Mouse (Mus musculus) 3134 (cell line): ENCODE measurements at regions not wholly inside any gene's neighbourhood (a gene's known extent, or its start where the extent isn't known, plus 50 kb on each side); places are given as distances from the start of the nearest gene placed in this dataset.

Experiments used
- DNase-seq: peaks from one replicate; pipeline ENCODE4 v3.0.0-alpha.2; 2011; ENCODE audit warnings: low spot score; ENCODE audit not compliant: insufficient read length; ENCODE audit errors: extremely low read depth

DNA sequence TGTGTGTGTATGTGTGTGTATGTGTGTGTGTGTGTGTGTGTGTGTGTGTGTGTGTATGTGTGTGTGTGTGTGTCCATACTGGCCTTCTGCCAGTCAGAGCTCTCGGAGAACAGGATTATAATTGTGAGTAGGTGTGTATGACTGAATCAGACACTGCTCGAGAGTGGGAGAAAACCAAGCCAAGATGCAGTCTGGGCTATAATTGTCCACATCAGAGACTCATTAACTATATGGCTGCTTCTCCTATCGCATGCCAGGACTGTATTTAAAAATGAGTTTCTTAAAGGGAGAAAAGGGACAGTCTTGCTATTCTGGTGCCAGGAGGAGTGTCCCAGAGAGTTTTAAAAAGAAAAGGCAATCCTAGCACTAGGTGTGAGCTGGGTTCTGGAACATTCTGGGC lies 58.7 kb upstream of the Adpgk start:
- DNase-seq, result no peak

DNA sequence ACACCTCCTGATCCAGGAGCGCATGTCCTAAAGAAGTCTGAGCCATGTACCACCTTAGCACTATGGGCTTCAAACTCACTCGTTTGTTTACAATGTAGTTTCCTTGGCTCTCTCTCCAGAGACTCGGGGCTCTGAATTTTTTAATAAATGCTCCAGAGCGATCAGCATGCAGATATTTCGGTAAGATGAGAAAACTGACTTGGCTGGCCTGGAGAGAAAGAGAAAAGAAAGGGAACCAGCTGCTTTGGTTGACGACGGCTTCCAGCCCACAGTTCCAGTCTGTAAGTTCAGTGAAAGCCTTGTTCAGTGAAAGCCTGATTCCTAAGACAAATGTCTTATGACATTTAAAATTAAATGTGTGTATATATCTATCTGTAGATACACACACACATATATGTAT lies 59.4 kb upstream of the Adpgk start:
- DNase-seq, result no peak

DNA sequence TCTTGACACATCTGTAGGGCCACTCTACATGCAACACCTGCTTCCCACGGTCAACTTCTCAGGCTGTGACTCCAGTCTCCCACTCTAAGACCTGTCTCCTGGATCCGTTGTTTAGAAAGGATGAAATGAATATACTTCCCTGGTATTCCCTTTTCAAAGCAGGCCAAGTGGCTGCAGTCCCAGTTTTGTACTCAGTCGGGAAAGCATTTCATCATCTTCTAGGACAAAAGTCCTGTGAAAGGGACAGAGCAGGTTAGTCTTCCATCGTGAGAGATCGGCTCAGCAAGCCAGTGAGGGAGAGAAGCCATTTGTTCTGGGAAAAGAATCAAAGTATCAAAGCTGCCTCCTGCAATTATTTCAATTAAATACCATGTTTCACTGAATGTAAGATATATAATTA lies 60.2 kb upstream of the Adpgk start:
- DNase-seq, result no peak

DNA sequence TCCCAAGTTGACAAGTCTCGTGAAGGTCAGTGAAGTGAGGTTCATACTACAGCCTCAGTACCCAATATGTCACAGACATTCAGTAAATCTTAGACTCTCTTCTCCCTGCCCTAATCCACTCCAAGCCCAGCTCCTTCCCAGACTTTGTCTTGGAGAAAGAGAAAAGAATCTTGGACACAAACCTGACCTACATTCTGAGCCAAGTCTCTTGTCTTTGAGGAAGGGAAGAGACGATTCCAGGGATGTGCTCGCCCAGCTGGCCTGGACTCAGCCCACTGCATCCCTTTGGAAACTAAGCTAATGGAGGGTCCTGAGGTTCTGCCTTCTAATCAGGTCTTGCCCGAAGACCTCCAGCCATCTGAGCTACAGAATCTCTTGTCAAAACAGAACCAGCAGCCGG lies 61.2 kb upstream of the Adpgk start:
- DNase-seq, result no peak

DNA sequence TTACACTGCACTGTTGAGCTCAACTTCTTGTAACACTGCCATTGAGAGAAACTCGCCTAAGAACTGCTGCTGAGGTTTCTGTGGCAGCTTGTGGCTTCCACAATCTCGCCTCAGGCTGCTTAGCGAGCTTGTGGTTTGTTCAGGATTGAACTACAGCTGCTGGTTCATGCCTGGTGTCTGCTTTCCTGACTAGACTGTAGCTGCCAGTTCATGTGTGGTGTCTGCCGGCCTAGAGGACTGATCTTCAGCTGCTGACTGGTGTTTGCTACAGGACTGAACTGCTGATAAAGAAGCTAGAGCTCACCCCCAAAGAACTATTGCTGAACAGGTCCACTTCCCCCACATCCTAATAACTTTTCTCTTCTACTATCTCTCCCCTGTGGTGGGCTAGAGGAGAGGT lies 63.4 kb upstream of the Adpgk start:
- peak; percentile 9 for DNase-seq

DNA sequence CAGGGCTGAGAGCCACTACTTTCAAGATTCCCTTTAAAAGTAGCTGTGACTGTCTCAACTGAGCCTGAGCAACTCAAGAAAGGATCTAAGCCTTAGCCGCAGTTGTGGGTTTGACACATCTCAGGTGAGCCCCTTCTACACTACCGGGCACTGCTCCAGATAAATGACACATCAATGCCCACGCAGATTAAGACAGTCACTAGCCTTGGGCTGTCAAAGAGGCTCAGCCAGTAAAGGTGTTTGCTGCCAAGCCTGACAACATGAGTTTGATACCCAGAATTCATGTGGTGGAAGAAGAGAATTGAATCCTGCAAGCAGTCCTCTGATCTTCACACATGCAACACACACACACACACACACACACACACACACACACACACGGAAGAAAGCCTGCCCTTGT lies 65.0 kb upstream of the Adpgk start:
- DNase-seq, result no peak

DNA sequence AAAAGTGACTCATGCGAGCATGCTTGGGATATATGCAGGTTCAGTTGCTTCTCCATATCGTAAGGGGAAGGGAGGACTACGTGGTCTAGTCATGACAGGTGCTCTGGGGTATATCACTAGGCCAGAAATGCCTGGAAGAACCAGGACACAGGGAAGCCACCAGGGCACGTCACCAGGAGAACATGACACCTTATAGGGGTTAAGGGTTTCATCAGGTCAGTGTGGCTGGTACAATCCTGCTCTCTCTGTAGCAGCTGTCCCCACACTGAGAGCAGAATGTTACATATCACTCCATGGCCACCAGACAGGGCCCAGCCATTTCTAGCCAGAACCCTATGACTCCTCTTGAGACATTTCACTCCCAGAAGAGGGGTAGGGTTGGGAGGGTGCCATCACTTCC lies 72.1 kb upstream of the Adpgk start:
- no peak for DNase-seq

DNA sequence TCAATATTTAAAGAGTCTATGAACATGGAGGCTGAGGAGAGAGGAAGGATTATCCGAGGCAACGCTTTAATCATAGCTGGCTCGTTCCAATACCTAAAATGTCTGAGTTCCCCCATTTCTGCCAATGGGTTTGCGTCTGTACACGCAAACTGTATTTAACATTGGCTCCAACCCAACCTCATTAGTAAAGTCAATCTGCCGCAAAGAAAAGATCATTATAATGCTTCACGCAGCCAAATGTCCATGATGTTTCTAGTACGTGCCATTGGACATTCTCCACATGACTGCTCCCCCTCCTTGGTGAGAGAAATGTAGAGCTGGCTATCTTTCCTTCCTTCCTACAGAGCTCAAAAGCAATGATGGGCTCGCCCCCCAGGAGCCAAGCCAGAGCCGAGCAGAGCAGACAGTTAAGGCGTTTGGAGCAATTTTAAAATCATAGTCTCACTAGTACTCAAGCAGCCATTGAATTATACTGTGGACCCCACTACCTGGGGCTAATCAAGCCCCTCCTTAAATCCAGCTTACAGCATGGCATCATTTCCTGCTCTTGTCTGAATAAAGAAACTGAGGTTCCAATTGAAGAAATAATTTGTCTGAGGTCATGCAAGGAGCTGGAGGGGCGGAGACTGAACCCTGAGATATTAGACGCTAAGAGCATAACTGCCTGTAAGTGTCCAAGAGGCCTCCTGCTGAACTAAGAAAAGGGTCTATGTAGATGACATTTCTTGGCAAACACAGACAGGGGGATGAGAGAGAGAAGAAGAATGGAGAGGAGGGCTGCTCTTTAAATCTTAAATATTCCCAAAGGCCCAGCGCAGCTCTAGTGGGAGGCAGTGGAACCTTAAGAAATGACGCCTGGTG lies 88.5 kb upstream of the Adpgk start:
- no peak for DNase-seq

DNA sequence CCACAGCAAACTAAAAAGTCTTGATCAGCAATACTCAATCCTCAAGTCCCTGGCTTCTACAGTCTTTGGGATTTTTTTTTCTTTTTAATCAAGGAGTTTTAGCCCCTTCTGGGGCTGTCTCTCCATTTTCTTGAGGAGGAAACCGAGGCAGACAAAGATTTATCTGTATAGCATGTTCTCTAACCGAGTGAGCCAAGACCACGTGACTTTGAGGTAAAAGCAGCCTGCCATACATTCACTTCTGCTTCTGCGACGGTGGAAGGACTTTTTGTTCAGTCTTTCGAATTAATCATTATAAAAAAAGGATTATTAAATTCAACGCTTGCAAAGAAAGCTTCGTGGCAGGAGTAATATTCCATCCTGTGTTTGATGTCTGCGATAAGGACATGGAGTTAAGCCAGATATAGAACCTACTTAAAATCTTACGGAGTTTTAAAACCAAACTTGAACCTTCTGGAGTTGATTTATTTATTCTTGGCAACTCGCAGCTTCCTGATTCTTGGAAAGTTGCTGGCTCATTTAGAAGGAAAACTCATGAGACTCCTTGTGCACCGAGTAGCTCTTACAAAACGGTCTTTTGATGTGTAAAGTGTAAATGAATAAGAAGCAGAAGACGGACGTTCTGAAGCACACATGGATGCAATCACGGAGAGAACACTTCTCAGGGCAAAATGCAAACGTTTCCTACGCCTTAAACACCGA lies 91.7 kb upstream of the Adpgk start:
- DNase-seq, result no peak

DNA sequence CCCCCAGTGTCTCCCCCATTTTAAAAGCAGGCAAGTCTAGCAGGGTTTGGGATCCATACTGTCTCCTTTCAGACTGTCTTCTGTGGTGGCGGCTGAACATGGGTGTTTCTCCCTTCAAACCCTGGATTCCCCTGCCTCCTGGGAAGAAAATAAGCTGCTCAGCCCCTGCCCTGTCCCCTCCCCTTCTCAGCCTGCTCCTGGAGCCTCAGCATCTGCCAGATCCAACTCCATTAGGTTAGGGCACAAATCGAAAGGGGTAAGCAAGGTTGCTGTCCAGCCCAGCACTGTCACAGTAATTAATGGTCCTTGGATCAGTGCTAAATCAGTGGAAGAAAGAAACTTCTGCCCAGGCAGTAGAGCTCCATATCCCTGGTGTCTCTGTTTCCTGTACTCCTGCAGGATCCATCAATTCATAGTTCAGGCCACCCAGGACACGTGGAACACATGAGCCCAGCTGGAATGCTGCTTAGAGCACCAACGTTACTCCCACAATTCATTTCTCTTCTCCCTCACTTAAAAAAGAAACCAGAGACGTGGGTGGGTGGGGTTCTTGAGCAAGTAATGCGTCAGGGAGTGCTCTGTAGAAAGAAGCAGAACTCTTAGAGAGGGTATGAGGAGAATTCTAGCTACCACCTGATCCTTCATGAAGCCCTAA lies 93.0 kb upstream of the Adpgk start:
- DNase-seq, result no peak

DNA sequence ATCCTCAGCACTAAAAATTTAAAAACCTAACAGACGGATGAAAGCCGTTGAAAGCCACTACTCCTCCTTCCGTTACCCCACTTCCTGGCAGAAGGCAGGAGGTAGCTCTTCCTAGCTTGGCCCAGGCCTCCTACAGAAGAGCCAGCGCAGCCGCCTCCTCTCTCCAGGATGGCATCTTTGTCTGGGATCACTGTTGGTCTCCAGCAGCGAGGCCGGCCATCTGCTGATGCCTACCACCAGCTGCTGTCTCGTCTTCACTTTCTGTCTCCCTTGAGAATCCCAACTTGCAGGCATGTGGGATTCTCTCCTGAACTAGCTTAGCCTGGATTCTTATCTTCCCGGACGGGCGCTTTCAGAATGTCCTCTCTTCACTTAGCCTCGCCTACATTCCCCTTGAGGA lies 93.9 kb upstream of the Adpgk start:
- no peak for DNase-seq

DNA sequence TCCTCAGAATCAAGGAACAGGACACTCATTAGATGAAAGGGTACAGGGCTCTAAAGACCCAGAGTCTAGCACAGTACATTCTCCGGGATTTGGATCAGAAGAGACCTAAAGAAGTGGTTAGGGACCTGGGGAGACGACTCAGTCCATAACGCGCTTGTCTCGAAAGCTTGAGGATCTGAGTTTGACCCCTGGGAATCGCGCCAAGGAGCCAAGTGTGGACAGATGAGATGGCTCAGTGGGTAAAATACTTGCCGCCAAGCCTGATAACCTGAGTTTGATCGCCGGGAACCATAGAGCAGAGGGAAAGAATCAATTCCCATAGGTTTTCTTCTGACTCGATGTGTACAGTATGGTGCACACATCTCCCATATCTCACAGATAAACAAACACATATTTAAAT lies 97.4 kb upstream of the Adpgk start:
- no peak for DNase-seq

DNA sequence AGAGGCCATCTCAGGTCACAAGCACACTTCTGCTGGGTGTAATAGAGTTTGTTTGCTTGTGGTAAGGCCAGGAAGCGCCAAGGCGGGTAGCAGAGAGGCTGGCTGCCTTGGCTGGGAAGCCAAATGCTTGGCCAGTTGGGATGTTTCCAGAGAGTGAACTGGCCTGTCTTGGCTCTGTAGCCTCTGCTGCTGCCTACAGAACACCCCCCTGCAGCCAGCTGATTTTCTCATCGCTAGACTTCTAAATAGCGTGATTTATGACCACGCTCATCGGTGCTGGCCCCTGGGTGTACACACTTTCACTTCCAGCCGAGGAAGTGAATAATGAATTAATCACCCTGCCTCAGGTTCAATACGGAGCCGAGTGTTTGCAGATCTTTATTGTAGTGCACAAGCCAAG lies 102.2 kb upstream of the Adpgk start:
- peak; percentile 56 for DNase-seq

DNA sequence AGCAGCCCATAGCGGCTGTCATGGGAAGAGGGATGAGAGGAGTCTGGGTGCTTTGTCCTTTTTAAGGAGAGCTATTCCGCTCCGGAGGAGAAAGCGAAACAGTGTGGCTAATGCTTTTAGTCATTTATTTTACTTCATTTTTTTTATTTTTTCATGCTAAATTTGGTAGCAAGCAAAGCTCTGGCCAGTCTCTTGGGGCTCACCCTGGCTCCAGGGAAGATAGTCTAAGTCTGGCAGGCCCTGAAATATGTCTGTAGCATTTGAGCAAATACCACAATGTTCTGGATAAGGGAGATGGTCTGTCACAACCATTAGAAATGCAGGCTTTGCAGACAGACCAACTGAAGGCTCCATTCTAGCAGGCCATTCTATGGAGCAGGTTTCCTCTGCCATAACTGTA lies 102.9 kb upstream of the Adpgk start:
- DNase-seq, result no peak

DNA sequence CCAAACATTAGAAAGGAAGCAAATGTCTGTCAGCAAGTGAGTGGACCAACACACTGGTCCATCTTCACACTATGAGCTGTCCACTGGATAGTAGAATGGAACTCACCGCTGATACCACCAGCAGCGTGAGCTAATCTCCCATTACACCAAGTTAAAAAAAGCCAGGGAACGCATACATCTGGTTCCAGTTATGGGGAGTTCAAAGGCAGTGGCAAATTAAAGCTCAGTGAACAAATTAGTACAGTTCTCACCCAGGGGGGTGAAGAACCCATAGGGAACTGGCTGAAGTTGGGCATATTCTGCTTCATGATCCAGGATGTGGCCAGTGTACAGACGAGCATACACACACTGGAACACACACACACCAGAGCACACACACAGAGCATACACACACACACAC lies 105.0 kb upstream of the Adpgk start:
- no peak for DNase-seq

DNA sequence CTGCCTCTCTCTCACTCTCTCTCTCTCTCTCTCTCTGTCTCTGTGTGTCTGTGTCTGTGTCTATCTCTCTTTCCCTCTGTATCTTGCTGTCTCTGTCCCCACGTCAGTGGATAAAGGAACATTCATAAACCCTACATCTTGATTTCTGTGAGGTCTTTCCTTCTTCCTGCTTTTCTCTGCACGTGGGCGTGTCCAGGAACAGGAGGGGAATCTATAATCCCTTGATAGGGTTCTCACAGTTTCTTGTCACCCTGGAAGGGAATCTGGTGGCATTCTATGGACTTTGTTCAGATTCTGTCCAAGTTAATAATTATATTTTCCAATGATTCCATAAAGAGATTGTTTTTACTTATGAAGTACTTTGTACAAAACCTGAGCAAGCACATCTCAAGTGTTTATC lies 107.3 kb upstream of the Adpgk start:
- no peak for DNase-seq

DNA sequence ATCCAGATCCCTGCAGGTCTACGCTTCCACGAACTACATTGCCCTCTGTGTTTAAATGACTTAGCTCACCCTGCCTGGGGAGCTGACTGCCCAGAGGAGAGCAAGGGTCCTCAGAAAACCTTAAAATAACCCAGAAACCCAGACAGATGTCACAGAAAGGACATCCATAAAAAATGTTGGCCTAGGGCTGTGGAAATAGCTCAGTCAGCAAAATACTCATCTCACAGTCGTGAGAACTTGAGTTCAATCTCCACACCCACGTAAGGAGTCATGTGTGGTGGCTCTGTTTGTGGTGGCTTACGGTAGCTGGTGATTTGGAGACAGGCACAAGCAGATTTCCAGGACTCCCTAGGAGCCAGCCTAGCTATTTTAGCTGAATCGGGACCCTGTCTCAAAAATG lies 108.5 kb upstream of the Adpgk start:
- DNase-seq, result no peak

DNA sequence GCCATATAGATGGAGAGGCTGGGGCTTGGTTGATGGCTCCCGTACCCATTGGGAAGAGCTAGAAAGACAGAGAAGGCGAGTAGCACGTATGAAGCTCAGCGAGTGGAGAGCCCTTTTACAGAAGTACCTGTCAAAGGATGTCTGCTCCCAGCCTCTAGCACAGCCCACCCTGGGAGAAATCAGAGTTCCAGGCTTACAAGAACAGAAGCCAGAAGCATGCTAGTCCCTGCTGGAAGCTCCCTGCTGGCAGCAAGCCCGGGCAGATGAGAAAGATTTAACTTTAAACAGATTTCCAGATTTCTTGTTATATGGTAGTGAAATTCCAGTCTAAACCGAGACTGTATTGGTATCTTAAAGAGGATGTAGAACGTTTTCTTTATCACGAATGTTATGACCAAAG lies 108.9 kb upstream of the Adpgk start:
- no peak for DNase-seq

DNA sequence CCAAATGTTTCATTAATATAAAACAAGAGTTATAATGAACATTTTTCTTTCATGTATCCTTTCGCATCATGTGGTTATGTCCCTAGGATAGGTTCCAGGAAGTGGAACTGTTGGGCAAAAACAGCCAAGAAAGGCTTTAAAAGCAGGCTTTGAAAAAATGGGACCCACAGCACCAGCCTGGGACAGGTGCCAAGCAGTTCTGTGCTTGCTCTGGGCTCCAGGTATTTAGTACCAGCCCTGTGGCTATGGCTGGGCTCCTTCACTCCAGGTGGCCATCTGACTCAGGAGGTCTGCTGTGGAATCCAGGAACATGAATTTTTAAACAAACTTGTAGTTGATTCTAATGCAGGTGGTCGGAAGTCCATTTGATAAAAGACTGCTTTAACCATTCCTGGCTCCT lies 119.8 kb upstream of the Adpgk start:
- no peak for DNase-seq

DNA sequence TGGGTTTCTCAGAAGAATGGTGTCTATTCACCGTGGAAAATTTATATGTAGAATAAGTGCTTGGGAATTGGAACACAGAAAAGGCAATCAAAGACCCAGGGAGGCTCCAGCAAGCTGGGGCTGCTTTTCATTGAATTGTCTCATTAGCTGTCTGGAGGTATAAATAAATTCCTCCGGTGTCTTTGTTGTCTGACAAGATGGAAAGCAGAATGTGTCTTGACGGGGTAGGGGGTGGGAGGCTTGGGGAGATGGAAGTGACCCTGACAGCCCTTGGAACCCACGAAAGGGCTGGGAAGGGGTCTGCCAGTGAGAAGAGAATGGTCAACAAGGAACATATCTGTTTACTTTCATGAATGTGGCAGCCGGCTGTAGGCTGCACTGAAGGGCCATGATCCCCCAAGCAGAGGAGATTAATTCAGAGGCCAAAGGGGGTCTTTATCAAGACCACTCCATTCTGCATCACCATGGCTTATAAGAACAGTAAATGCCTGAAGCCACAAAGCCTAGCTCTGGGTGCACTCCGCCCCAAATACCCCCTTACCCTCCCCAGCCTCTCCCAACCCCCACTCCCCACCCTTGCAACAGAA lies 127.2 kb upstream of the Neo1 start:
- no peak for DNase-seq

DNA sequence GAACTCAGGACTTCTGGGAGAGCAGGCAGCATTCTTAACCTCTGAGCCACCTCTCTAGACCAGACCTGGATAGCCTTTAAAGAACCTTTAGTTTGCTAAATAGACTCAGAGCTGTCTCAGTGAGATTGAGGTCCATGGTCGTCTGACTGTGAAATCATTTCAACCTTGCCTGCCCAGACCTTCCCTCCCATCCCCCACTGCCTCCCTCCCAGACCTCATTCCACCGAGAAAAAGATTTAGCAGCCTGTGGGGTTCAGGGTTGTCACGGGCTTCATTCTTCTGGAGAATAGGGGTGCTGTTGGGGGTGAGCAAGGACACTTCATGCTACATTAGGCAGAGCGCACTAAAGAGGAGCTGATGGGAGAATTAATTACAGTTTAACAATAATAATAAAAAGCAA lies 126.7 kb upstream of the Neo1 start:
- no peak for DNase-seq

DNA sequence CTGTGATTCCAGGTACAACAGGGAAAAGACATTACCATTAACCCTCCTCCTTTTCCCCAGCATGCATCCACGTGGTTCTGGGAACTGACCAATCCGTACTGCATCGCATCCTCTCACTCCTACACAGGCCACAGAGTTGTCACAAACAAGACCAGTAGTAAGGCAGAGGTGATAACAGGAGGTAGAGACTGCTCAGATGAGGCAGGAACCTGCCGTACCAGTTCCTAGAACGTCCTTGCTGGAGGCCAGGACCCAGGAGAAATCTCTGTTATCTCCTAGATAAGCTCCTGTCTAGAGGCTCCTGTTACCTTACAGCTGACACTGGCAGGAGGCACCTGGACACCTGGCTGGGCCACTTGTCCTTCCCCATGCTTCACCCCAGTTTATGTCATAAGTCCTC lies 121.4 kb upstream of the Neo1 start:
- DNase-seq, result no peak
